Mouse (Mus musculus) layer of hippocampus, adult 18-20 months (tissue): ENCODE measurements at regions not wholly inside any gene's neighbourhood (a gene's known extent, or its start where the extent isn't known, plus 50 kb on each side); places are given as distances from the start of the nearest gene placed in this dataset.

Experiments
- DNase-seq, 2 experiments: peaks; one replicate each; pipeline ENCODE4 v3.0.0; 2022; ENCODE audit warnings: low spot score in 2 of 2

DNA sequence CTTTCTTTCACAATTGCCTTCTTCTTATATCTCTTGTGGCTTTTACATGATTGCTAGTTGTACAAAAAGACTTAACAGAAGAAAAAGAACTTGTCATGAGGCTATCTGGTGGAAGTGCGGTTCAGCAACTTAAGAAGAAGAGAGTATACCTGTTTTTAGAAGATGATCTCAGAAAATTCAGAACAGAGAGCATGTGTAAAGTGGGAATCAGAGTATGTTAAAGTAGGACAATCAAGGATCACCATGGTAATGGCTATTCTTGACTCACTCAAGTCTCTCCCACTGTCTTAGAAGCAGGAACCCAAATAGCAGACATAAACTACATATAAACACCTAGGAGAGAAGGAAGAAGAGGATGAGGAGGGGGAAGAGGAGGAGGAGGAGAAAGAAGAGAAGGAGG, 857.9 kb upstream of the Nr2f1 start:
- no peak for DNase-seq

DNA sequence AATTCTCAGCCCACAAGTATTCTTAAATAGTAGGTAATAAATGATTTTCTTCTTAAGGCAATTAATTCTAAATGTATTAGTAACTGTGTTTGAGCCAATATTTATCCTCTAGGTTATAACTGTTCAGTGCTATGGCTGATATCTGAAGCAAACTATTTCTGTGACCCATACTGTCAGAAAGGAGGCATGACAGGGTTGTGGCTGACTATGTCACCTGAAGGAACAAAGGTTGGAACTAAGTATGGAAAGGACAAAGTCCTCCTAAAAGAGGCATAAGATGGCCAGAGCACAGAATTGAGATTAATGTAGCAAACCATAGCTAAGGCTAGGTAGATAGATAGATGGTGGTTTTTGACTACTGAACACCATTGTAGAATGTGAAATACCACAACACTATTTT, 854.9 kb upstream of the Nr2f1 start:
- DNase-seq, result no peak

DNA sequence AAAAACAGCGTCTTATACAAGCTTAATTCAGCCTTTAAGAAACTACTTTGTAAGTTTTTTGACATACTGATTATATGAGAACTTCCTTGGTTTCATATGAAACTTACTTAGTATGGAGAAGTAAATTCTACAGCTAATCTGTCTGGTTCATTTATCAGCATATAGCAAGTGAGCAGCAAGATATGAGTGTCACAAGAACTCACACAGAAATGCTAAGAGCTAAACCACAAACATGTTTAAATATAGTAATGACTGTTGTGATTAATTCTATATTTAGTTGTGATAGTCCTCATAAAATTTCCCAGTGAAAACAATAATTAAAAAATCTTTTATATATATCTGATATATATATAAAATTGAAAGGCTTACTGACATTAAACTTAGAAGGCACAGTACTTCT, 853.9 kb upstream of the Nr2f1 start:
- DNase-seq, result no peak

DNA sequence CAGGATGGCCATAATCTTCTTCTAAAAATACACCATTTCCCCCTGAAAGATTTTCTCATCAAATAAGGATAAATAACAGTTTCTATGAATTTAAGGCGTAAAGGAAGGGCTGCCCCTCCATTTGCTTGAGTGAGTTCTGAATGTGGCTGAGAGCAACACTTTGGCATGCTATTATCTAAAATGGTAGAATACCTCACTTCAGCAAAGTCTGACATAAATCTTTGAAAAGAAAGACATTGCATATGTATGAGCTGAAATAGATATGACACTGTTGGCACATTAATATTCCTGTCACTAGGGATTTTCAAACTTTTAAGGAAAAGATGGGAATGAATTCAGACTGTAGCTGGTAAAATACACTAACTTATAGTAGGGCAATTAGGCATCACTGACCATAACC, 847.7 kb upstream of the Nr2f1 start:
- no peak for DNase-seq

DNA sequence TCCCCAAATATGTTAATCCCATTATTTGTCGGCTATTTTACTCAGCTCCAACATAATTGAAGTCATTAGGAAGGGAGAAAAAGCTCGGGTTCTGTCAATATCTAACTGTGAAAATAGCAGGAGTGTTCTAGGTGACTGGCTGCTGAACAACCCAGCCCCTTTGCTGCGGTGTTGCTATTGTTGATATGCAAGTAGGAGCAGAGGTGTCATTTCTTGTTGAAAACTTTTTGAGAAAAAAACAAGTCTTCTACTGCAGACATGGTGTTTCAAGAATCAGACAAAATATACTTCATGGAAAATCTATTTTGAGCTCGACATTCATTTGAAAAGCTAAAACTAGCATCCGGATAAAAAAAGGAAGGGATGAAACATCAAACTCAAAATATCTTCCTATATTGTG, 845.1 kb upstream of the Nr2f1 start:
- no peak for DNase-seq

DNA sequence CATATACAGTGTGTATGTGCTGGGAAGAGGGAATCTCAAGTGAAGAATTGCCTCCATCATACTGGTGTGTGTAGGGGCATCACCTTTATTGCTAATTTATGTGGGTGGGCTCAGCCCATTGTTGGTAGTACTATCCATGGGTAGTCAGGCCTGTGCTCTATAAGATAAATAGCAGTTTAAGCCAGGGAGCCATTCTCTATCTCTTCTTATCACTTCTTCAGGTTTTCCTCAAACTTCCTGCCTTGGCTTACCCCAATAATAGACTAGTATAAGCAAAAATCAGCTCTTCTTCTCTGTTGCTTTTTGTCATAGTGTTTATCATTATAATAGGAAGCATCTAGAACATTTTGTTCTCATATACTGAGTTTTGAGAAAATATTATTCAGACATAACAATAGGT, 838.3 kb upstream of the Nr2f1 start:
- DNase-seq, result no peak

DNA sequence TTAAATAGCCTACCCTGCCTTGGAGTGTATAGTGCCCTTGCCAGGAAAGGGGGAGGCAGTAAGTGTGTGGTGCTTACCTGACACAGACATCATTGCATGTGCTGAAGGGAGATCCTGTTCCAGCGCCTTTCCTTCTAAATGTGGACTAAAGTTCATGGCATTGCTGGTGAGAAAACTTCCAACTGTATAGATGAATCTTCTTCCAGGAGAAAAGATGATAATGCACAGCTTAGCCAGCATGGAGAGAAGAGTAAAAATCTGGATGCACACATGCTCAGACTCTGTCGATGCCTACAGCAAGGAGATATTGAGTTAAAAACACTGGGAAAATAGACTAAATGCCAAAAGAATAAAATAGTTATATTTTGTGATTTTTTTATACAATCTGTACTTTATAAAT, 835.7 kb upstream of the Nr2f1 start:
- no peak for DNase-seq

DNA sequence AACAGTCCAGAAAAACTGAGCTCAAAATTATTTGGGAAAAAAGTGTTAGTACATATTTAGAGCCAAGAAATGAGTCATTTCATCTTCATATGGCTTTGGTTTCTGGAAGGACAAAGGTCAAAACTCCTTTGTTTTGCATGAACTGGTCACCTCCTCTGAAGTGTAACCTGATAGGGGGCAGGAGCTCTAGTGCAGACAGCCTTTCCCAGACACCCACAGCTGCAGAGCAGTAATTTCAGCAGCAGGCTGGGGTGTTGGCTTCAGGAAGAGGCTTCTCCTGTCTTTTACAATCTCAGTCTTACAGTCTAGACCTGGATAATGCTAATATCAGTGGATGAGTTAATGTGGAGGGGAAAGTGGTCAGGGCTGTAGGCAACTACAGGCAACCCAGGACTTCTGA, 830.4 kb upstream of the Nr2f1 start:
- DNase-seq, result no peak

DNA sequence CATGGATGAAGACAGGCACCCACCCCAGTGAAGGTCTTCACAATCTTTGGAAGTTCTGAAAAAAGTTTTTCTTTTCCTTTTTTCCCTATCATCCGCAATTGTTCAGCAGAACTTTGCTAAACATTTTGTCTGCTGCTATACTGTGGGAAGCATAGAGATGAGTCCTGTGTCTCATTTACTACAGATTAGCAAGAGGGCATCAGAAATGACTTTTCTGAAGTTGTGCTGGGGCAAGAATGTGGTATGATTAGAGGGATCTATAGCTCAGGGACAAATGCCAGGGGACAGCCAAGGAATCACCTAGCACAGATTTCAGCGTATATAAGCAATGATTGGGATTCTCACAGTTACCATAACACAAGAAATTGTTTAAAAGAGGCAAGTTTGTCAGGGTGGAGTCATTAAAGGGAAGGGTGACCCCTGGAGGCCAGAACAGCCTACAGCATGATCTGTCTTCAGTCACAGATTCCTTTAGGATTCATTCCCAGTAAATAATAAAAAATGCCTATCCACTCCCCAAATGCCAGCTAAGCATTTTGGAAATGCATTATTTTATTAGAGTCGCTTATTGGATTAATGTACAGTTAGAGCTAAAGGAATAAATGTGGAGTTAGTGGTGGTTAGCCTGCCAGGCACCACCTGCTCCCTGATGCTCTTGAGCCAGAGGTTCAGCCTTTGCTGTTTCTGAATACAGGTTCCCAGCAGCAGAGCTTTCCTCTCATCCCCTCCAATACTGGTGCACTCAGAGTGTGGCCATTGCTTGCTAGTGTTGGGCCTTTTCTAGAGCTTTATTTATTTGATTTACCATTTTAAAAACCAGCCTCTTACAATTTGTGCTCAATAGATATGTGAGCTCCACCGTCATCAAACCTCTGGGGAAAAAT, 828.6 kb upstream of the Nr2f1 start:
- peak in 1 of 2 experiments; percentile 64 for DNase-seq

DNA sequence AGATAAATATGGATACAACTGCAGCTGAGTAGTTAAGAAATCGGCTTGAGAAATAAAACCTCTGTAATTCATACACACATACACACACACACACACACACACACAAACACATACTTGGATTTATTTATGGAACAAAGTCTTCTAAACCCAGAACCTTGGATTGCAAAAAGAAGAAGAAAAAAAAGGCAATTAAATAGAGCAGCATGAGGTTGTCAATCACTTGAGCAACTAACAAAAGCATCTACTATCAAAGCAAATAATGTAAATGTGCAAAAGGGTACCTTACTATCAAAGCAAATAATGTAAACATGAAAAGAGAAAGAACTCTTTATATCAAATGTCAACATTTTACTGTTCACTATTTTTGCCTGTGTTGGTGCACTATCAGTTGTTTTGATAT, 826.1 kb upstream of the Nr2f1 start:
- DNase-seq, result no peak

DNA sequence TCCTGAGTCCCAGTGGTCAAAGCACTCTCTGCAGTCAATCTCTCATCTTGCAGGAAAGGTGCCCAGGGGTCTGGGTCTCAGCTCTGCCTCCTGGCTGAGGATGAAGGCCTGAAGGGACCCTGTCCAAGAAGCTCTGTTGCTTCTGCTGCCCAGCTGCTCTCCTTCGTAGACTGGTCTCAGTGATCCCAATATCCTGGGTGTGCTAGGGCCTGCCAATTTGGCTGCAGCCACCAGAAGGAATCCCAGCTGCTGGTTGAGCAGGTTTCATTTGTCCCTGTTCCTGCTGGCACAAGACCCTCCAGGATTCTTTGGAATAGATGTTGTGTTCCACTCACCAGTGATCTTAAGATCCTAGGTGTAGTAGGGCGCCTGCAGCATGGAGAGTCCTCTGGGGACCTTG, 818.5 kb upstream of the Nr2f1 start:
- DNase-seq, result no peak

DNA sequence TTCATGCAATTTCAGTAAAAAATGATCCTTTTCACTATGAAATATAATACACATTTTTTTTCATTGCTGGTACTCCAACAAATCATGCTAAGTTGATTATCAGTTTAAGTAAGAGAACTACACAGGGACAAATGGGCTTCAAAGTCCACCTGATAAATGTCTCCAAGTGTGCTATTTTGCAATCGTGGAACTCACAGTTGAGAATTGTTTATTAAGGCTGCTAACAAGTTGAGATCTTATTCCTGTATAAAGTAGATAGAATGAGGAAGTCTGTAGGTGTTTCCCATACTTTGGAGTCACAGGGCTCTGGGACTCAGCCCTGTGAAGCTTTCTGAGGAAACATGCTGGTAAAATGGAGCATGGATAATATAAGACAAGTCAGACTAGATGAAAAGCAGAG, 803.8 kb upstream of the Nr2f1 start:
- DNase-seq, result no peak

DNA sequence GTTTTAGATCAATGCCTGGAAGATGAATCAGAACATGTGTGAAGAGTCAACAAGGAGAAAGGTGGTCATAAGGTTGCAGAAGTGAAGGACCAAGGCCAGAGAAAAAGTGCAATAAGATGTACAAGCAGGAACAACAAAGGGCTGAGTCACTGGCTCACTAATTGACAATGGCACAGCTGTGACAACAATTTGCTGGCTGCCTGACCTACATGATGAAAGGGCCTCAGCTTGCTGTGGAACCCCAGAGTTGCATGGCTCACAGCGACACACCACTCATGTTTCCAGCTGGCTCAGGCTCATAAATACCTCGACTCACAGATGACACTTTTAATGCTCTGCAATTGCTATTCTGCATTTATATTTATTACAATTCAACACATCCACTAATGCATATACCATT, 799.3 kb upstream of the Nr2f1 start:
- no peak for DNase-seq

DNA sequence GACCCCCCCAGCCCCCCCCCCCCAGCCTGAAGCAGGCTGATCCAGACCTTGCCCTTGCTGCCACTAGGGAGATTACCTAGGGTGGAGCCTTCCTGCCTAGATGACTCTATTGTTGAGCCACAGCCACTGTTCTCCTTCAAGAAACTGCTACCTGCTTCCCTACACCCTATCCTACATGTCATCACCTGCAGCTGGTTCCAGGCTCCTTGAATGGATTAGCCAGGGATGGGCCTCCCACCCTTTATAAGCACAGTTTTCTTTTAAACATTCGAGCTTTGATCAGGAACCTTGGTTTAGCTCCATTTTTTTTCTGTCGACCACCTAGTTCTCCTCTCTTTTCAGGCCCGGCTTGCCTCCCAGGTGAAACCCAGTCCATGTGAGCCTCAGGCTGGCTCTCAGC, 792.8 kb upstream of the Nr2f1 start:
- no peak for DNase-seq

DNA sequence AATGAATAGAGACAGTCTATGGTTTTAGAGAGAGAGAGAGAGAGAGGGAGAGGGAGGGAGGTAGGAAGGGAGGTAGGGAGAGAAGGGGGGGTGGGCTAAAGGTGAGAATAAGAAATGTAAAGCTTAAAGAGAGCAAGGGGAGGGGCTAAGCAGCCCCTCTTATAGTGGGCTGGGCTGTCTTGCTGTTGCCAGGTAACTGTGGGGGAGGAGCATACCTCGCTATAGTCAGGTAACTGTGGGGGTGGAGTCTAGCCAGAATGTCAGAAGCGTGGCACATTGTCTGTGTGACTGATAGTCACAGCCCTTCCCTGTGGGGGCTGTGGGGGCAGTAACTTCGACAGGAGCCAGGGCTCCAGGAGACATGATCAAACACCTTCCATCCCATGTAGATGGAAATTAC, 786.4 kb upstream of the Nr2f1 start:
- no peak for DNase-seq

DNA sequence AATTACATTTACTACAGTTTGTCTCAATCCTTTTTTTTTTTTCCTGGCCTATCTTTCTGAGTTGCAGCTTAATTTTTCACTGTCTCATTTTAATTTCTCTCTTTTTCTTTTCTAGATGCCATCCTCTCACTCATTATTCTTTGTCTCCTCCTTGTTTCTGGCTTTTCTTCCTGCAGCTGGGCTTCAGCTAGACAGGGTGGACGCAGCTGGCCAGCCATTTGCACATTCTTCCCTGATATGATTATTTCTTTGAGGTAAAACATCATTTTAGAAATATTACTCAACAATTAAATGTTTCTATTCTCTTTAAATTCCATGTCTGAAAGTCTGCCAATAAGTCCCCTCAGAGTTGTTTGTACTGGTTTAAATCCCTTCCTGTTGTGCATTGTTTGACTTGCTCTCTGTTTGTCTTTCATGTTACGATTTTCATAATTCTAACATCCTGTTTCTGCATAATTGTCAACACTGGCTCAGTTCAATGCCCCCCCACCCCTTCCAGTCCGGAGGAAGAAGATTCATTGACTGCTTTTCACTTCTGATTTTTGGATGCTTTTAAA, 777.7 kb upstream of the Nr2f1 start:
- no peak for DNase-seq

DNA sequence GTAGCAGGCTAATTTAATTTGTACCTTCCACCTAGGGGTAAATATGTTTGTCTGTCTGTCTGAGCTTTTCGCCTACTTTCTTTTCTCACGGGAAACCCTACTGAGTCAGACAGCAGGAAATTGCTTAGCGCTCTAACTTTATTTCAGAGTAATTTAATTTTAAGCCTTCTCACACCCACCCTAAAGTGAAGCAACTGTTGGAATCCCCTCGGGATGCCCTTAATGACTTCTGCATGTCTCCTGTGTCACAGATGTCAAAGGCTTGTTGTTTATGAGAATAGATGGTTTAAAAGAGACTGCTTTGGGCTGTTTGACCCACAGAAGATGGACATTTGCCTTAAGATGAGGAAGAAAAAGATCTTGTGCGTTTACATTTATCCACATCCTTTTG, 738.8 kb upstream of the Nr2f1 start:
- DNase-seq, result no peak

DNA sequence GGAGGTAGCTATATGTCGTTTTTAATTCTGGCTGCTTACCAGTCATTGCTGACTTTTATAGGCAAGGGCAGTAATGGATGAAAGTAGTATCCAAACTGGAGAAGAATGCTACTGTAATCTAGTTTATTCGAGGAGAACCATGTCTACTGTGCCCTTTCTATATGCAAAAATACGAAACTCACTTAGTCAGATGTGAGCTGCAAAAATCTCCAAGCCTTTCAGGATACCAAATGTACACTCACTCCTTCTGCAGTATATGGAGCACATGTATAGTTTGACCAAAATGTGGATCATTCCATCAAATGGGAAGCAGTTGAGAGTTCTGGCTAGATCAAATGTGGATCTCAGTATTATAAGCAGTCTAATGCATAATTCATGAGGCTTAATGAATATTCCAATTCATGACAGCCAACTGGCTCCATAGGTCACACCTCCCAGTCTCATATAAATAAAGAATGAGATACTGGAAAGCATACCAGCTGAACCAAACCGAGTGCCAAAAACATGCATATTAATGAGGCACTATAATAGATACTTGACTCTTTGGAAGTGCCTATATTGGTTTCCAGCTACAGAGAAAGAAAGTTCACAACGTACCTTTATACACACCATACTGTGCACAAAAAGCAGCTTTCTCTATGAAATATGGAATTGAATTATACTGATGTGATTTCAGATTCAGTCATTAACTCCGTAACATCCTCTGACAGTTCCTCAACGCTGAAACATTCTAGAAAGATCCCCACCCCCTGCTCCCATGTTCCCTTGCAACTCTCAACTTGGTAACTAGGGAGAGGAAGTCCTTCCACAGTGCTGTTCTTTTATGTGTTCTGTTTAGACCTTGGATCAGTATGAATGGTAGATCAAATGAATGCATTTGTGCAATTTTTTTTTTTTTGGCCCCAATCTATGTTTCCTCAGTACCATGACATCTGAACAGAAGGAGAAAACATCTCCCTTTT, 738.1 kb upstream of the Nr2f1 start:
- peak in 1 of 2 experiments; percentile 15 for DNase-seq

DNA sequence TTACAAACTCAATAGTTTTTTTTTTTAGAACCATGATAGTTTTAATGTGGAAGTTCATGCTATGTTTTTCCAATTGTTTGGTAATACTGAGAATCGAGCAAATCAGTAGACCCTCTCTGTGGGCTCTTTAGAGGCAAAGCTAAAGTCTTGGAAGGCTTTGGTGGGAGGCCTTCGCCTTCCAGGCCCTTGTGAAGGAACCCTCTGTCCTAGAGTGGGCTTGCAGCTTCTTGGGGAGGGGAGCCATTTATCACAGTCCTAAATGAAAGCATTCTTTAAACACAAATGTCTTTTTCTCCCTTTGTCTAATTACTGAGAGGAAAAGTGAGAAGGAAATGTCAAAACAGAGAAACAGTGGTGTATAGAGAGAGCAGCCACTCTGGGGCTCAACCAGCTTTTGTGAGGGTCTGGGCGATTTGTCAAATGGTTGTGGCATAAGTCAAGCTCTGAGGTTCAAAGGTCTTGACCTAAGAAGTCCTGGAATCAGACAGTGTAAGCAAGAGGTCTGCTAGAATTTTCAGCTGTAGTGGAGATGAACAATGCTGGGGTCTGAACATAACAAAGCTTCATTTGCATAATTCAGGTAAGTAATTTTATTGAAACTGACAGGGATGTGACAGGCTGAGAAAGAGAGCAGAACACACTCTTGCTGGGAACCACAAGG, 736.6 kb upstream of the Nr2f1 start:
- no peak for DNase-seq

DNA sequence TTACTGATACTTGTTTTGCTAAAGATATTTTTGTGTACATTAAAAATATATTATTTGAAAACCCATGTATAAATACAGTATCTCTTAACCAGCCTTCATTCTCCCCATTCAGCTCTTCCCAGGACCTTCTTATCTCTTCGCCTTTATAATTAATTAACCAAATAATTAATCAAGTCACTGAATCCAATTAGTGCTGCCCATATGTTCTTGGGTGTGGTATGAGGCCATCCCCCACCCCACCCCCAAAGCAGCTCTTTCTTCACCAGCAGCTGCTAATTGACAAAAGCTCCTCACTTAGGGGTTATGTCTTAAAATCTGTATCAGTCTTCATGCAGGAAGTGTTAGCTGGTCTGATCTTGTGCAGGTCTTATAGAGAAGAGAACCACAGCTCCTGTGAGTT, 728.8 kb upstream of the Nr2f1 start:
- no peak for DNase-seq

DNA sequence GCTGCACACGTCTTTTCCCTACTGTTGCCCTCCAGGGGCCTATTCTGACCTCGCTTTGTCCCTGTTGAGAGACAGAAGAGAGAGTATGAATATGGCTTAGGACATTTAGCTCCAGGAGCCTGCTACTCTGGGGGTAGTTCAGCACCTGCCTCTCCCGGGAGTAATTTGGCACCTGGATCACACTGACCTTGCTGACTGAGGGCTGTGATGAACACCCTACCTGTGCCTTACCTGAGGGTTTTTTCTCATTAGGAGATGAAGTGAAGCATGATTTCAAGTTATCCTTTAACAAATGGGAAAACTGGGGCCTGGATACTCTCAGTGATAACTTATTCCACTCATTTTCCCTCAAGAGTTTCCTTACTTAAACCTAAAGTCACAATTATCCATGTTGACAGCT, 721.2 kb upstream of the Nr2f1 start:
- no peak for DNase-seq

DNA sequence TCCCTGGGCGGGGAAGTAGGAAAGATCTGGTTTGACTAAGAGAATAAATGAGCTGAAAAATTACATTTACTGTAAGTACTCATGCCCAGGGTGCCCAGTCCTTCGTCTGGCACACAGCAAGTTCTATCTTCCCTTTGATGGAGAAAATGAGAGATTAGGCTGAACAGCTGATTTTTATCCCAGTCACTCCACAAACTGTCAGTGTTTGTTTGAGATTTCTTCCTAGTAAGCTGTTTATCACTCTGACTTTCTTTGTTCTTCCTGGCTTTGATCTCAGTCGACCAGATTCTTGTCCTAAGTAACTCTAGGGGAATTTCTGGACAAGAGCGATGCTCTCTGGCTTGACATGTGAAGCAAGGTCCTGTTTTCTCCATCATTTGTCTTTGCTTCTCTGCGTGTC, 710.3 kb upstream of the Nr2f1 start:
- DNase-seq, result no peak
